In genomic region chr11:85352539-85353380, GRCm38 (mm10) we compare ENCODE assay signal across 8 mouse cellular contexts. TPM values are rescaled to one million over a fixed set of nuclear protein-coding genes. Genes with fewer than 3 reads are reported as not detected.
DNase-seq lines count a peak whose midpoint lies in the region; ATAC-seq and TF ChIP-seq lines count a peak whose summit lies in the region.

Bcas3 (plus strand) TSS chr11:85353167.

- under 1% methylated on average over 47 of the region's 47 CpGs for WGBS in kidney, embryonic 14.5 days
- WGBS in limb, embryonic 15.5 days = under 1% methylated on average over 47 of the region's 47 CpGs

- TF ChIP-seq POLR2A in bone marrow macrophage, adult 2 months (IDR thresholded peaks at IDR 0.05; ENCODE audit: borderline replicate concordance, low read depth, low read length) = no peak
- TF ChIP-seq POLR2A in embryonic fibroblast, embryonic 13.5 days (IDR thresholded peaks at IDR 0.05; ENCODE audit: low read depth, low read length) = peak; percentile 93

- ATAC-seq in kidney, embryonic 14.5 days (ENCODE audit: low FRiP score, low TSS enrichment) = peak; percentile 98
- ATAC-seq in limb, embryonic 15.5 days (ENCODE audit: insufficient number of reproducible peaks, low FRiP score, low TSS enrichment, low read depth) = peak; percentile 99

- H3K36me3 ChIP-seq in kidney, embryonic 14.5 days (ENCODE audit: control insufficient read depth, insufficient read depth, low read length) = 0 out of 2 replicates have a peak, but pooled peaks cover 2% of the 10 kb centered on the region
- H3K36me3 ChIP-seq in limb, embryonic 15.5 days = no peaks in the 10 kb centered on the region

- H3K4me1 ChIP-seq in bone marrow macrophage, adult 2 months (ENCODE audit: control insufficient read depth, insufficient read depth, low read length) = no peaks in the 10 kb centered on the region; the same call in 1 of the 2 replicates
- H3K4me1 ChIP-seq in embryonic fibroblast, embryonic 13.5 days (ENCODE audit: control insufficient read depth, insufficient read depth, low read length) = no peaks in the 10 kb centered on the region
- 0 out of 2 replicates have a peak, but pooled peaks cover 4% of the 10 kb centered on the region for H3K4me1 ChIP-seq in kidney, embryonic 14.5 days (ENCODE audit: control insufficient read depth, insufficient read depth, low read length)
- peaks cover 10% of the 10 kb centered on the region for H3K4me1 ChIP-seq in limb, embryonic 15.5 days

- H3K4me2 ChIP-seq in kidney, embryonic 14.5 days (replicated peaks; ENCODE audit: low read depth, low read length) = peak within 1 kb of the TSS; percentile 77
- H3K4me2 ChIP-seq in limb, embryonic 15.5 days = peak within 1 kb of the TSS; percentile 80

- no peaks in the 10 kb centered on the region for H3K9me3 ChIP-seq in kidney, embryonic 14.5 days (ENCODE audit: control insufficient read depth, low read length)
- H3K9me3 ChIP-seq in limb, embryonic 15.5 days = no peaks in the 10 kb centered on the region

- H3K4me3 ChIP-seq in bone marrow macrophage, adult 2 months (ENCODE audit: insufficient read depth, low read length) = peak within 1 kb of the TSS; percentile 85
- peak within 1 kb of the TSS; percentile 83 for H3K4me3 ChIP-seq in embryonic fibroblast, embryonic 13.5 days (ENCODE audit: insufficient read depth, low read length)
- H3K4me3 ChIP-seq in kidney, embryonic 14.5 days (ENCODE audit: low read length) = peak within 1 kb of the TSS; percentile 75
- peak within 1 kb of the TSS; percentile 83 for H3K4me3 ChIP-seq in limb, embryonic 15.5 days

- DNase-seq in A20 (ENCODE audit: low read depth, low spot score) = peak; percentile 99
- DNase-seq in heart, adult 9 months (ENCODE audit: low spot score in 2 of 2) = peak; percentile 99
- DNase-seq in monocyte, adult 2 months (ENCODE audit: low read depth in 1 of 2, low spot score in 2 of 2) = peak; percentile 97
- DNase-seq in spleen, postnatal 36 days (ENCODE audit: low spot score in 2 of 2) = peak; percentile 98 to 99

- TF ChIP-seq CTCF in bone marrow macrophage, adult 2 months (IDR thresholded peaks at IDR 0.05; ENCODE audit: low read depth, low read length) = no peak
- TF ChIP-seq CTCF in embryonic fibroblast, embryonic 13.5 days (IDR thresholded peaks at IDR 0.05; ENCODE audit: borderline replicate concordance, insufficient read depth, low read length) = no peak

- peak within 1 kb of the TSS; percentile 77 for H3K9ac ChIP-seq in kidney, embryonic 14.5 days (ENCODE audit: low read depth, low read length)
- H3K9ac ChIP-seq in limb, embryonic 15.5 days = peak within 1 kb of the TSS; percentile 82

- no peaks in the 10 kb centered on the region for H3K27me3 ChIP-seq in kidney, embryonic 14.5 days (ENCODE audit: control insufficient read depth, insufficient read depth, low read length)
- no peaks in the 10 kb centered on the region for H3K27me3 ChIP-seq in limb, embryonic 15.5 days

- peak within 1 kb of the TSS; percentile 67; the same call in 1 of the 2 replicates for H3K27ac ChIP-seq in bone marrow macrophage, adult 2 months (ENCODE audit: insufficient read depth, low read depth, low read length)
- H3K27ac ChIP-seq in embryonic fibroblast, embryonic 13.5 days (ENCODE audit: insufficient read depth, low read length) = no peak within 1 kb of the TSS
- H3K27ac ChIP-seq in kidney, embryonic 14.5 days (ENCODE audit: low read depth, low read length) = peak within 1 kb of the TSS; percentile 51; the same call in 1 of the 2 replicates
- peak within 1 kb of the TSS; percentile 54 for H3K27ac ChIP-seq in limb, embryonic 15.5 days

RNA-seq across cellular contexts. Expression of gene Bcas3, which starts in this region (rescaled TPM):
- 35.1 and 37.9 TPM in 2 replicates for polyA plus RNA-seq in bone marrow macrophage, adult 2 months (2012; ENCODE audit: insufficient read depth, insufficient read length, missing spikeins)
- polyA plus RNA-seq in embryonic fibroblast, embryonic 13.5 days (2011; ENCODE audit: insufficient read length, low read depth, missing spikeins) = 17.0 and 20.6 TPM in 2 replicates
- polyA plus RNA-seq in kidney, embryonic 14.5 days (2014; fragmentation: Nextera tagmentation; extraction: Ambion mirVana) = 22.7 and 30.6 TPM in 2 replicates
- polyA plus RNA-seq in limb, embryonic 15.5 days (2015; fragmentation: Nextera tagmentation; extraction: Ambion mirVana) = 23.6 and 31.5 TPM in 2 replicates
